Mouse (Mus musculus): ENCODE data around the gene Rph3al.

DNA sequence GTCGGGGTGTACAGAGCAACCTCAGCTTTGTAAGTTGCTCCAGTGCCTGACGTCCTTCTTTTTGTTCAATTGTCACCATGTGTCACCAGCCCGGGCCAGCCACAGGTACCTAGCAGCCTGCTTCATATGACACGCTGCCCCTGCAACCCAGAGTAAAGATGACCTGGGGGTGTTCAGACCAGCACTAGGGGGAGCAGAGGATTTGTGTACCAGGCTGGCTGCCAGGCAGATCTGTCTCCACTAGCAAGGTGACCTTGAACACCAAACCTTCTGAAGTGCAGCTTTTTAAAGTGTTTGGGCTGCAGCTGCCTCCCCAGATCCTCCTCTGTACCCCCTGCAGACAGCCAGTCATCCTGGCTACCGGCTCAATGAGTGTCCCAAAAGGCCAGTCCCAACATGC, 9.0 kb upstream of the Rph3al start:
- no peak for TF ChIP-seq POLR2A (IDR thresholded peaks at IDR 0.05; ENCODE audit: low read depth, low read length)
- TF ChIP-seq CTCF (conservative IDR thresholded peaks at IDR 0.05; ENCODE audit: insufficient read depth, insufficient read length, low read depth, low read length): no peak
